Mouse (Mus musculus) stomach, embryonic 14.5 days (tissue): ENCODE measurements around the gene Aig1. TPM values are rescaled to one million over a fixed set of nuclear protein-coding genes. Genes with fewer than 3 reads are reported as not detected.
A peak's percentile ranks its signal among the peaks of the same experiment; 100 is the strongest.

ENCODE experiments used
- ATAC-seq: fragments of 200-750 bp; cut with Nextera tagmentation; 2 replicates; pipeline ENCODE4 v1.8.0; 2017; ENCODE audit warnings: low read depth, moderate TSS enrichment; ENCODE audit not compliant: insufficient number of reproducible peaks, insufficient read depth, low FRiP score
- H3K27ac ChIP-seq: fragments of 300-500 bp; sonication (generic); 2 replicates; pipeline ENCODE4 v1.5.1; 2014; ENCODE audit warnings: mild to moderate bottlenecking, low read length, moderate library complexity, mixed read lengths
- H3K27me3 ChIP-seq: fragments of 300-500 bp; sonication (generic); 2 replicates; pipeline ENCODE4 v1.6.1; 2014; ENCODE audit warnings: low read length, control low read depth, mixed read lengths; ENCODE audit not compliant: control insufficient read depth, insufficient read depth
- H3K36me3 ChIP-seq: fragments of 300-500 bp; sonication (generic); 2 replicates; pipeline ENCODE4 v1.6.1; 2014; ENCODE audit warnings: mild to moderate bottlenecking, control low read depth, low read length, moderate library complexity, mixed read lengths; ENCODE audit not compliant: control insufficient read depth, insufficient read depth
- H3K4me1 ChIP-seq: fragments of 300-500 bp; sonication (generic); 2 replicates; pipeline ENCODE4 v1.6.1; 2014; ENCODE audit warnings: low read length, control low read depth, mixed read lengths; ENCODE audit not compliant: control insufficient read depth, insufficient read depth
- H3K4me2 ChIP-seq: fragments of 300-500 bp; sonication (generic); replicated peaks from 2 replicates; pipeline ENCODE4 v1.6.1; 2014; ENCODE audit warnings: low read depth, low read length, control low read depth
- H3K4me3 ChIP-seq: fragments of 300-500 bp; sonication (generic); 2 replicates; pipeline ENCODE4 v1.5.1; 2014; ENCODE audit warnings: low read depth, low read length, control low read depth
- H3K9ac ChIP-seq: fragments of 300-500 bp; sonication (generic); replicated peaks from 2 replicates; pipeline ENCODE4 v1.6.1; 2014; ENCODE audit warnings: low read depth, mild to moderate bottlenecking, control low read depth, low read length, moderate library complexity, mixed read lengths
- H3K9me3 ChIP-seq: fragments of 300-500 bp; sonication (generic); 2 replicates; pipeline ENCODE4 v1.6.1; 2016; ENCODE audit warnings: low read depth, low read length, control low read depth; ENCODE audit not compliant: control insufficient read depth
- WGBS: fragments of 180-500 bp; shearing (Covaris S2); extraction: QIAGEN DNeasy Blood & Tissue Kit; methylation state at CpG from one replicate; pipeline ENCODE4 v1.1.7; 2014; 5-methylcytosine and 5-hydroxymethylcytosine counted together
- polyA plus RNA-seq: library from polyadenylated mRNA; unstranded; fragments of >200 nt; fragmentation: Nextera tagmentation; extraction: Ambion mirVana; gene quantifications from 2 replicates; pipeline ENCODE4 v1.2.1, GENCODE M21; 2014

Aig1 gene
- polyA plus RNA-seq, 1 experiment from 2014 or later, result 38.6 TPM

DNA sequence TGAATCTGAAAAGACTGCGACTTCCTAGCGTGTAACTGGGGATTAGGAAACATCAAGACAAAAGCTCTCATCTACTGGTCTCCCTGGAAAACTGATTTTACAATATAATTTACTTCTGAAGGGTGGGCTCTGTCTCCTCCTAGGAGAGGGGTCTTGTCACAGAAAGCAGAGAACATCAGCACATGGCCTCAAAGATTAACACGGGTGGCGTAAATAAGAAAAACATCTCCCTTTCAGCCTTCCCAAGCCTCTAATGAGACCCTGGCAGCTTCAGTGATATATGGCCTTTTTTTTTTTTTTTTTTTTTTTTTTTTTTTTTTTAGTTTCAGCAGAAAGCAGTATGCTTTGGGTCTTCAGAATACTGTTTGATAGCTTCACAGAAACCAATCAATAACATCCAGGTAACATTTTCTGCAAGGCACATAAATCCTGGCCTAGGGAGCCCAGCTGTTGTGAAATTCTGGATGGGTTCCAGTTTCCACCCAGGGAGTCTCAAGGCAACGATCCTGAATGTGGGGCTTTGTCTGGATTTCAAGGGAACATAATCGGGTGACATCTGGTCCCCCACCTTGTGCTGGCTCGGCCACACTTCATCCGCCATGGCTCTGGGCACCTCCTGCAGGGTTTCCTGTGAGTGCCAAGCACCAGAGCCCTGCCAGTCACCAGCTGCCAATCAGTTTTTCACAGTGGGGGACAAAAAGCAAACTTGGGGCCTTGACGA is 154.4 kb downstream of the Aig1 start:
- peak; percentile 42; the same call in 1 of the 2 replicates for ATAC-seq
- WGBS, result 43% methylated on average over 9 of the region's 9 CpGs
- Histone ChIP-seq H3K27ac (no peak overlapping the region), H3K36me3 (no peaks in the 10 kb centered on the region), H3K9ac (no peak overlapping the region), H3K4me3 (no peak overlapping the region), H3K27me3 (no peaks in the 10 kb centered on the region), H3K4me2 (no peak overlapping the region), H3K4me1 (no peaks in the 10 kb centered on the region), H3K9me3 (no peaks in the 10 kb centered on the region)

GRCm38 (mm10) chr10:13713711-13714110 is 155.1 kb downstream of the Aig1 start:
- WGBS, result 87% methylated on average over 5 of the region's 5 CpGs
- Histone ChIP-seq H3K36me3 (no peaks in the 10 kb centered on the region), H3K4me2 (no peak overlapping the region), H3K4me3 (no peak overlapping the region), H3K9ac (no peak overlapping the region), H3K27ac (no peak overlapping the region), H3K9me3 (no peaks in the 10 kb centered on the region), H3K4me1 (no peaks in the 10 kb centered on the region), H3K27me3 (no peaks in the 10 kb centered on the region)
- ATAC-seq, result no peak

DNA sequence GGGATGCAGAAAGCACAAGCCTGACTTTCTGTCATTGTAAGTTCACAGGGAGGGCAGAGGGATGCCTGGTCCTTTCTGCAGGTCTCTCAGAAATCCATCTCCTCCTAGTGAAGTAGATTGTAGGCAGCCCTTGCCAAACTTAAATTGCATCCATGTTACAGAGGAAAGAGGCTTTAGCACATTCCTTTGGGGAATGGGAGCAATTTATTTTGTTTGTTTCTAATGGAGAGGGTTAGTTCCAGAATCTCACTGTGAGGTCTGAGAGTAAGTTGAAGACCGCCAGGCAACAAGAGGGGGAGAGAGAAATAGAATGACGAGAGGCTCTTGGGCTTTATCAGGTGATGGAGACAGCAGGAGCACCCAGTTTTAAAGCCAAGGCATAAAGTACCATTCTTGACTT is 155.7 kb downstream of the Aig1 start:
- no peak for ATAC-seq
- no peak overlapping the region for H3K4me3 ChIP-seq
- 59% methylated on average over 2 of the region's 2 CpGs for WGBS
- no peaks in the 10 kb centered on the region for H3K36me3 ChIP-seq
- no peak overlapping the region for H3K4me2 ChIP-seq
- no peak overlapping the region for H3K27ac ChIP-seq
- H3K9me3 ChIP-seq, result no peaks in the 10 kb centered on the region
- H3K4me1 ChIP-seq, result no peaks in the 10 kb centered on the region
- no peak overlapping the region for H3K9ac ChIP-seq
- no peaks in the 10 kb centered on the region for H3K27me3 ChIP-seq

DNA sequence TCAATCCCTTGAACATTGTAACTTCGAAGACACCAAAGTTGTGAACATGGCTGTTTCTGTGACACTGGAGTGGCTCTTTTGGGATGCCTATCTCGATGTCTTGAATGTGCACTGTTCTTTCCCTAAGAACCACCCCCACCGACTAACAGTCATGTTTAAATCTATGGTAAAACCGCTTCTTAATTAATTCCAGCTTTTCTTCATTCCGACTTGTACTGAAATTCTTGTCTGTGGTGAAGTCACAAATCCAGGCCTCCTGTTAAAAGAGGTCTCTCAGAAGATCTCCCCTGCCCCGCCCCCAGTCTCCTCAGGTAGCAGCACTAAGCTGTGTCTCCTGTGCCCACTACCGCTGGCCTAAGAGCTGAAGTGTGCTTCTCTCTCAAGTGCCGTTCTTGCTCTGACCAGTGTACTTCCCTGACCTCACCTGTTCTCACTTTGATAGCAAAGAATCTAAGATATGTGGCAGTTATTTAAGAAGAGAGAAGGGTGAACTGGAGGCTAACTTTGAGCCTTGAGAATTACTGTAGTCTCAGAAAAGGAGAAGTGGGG is 157.4 kb downstream of the Aig1 start:
- H3K4me1 ChIP-seq, result no peaks in the 10 kb centered on the region
- whole genome bisulfite sequencing, result 87% methylated on average over 8 of the region's 8 CpGs

DNA sequence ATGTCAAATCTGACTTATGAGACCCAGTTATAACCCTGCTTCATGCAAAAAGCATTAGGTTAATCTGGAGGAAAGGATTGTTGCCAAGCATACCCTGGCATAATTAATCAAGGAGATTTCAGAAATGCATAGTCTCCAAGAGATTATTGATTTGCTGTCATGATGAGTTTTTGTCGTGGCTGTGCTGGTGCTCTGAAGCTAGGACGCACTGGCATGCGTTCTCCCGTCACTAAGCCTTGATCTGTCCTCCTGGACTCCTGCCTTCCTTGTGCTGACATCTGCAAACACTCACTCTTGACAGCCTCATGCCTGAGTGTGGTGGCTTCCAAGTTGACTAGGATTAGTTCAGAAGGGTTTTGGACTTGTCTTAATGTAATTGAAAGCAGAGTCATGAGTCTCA is 163.0 kb downstream of the Aig1 start:
- no peaks in the 10 kb centered on the region for H3K36me3 ChIP-seq
- no peaks in the 10 kb centered on the region for H3K27me3 ChIP-seq
- H3K4me3 ChIP-seq, result no peak overlapping the region
- no peaks in the 10 kb centered on the region for H3K4me1 ChIP-seq
- ATAC-seq, result no peak
- H3K27ac ChIP-seq, result no peak overlapping the region
- no peak overlapping the region for H3K4me2 ChIP-seq
- no peaks in the 10 kb centered on the region for H3K9me3 ChIP-seq
- no peak overlapping the region for H3K9ac ChIP-seq
- WGBS, result 20% methylated on average over 4 of the region's 4 CpGs

More for the DNA sequence above, 157.4 kb downstream of the Aig1 start:
- ATAC-seq, result no peak
- Histone ChIP-seq H3K27ac (no peak overlapping the region), H3K9me3 (no peaks in the 10 kb centered on the region), H3K9ac (no peak overlapping the region), H3K4me2 (no peak overlapping the region), H3K4me3 (no peak overlapping the region), H3K36me3 (no peaks in the 10 kb centered on the region), H3K27me3 (no peaks in the 10 kb centered on the region)

GRCm38 (mm10) chr10:13702688-13703087 is 166.1 kb downstream of the Aig1 start:
- Histone ChIP-seq H3K9me3 (no peaks in the 10 kb centered on the region), H3K4me1 (no peaks in the 10 kb centered on the region), H3K27ac (no peak overlapping the region), H3K4me3 (no peak overlapping the region), H3K36me3 (no peaks in the 10 kb centered on the region), H3K9ac (no peak overlapping the region), H3K4me2 (no peak overlapping the region), H3K27me3 (no peaks in the 10 kb centered on the region)
- ATAC-seq, result no peak
- WGBS, result 49% methylated on average over 6 of the region's 6 CpGs

GRCm38 (mm10) chr10:13702043-13702442 is 166.7 kb downstream of the Aig1 start:
- no peaks in the 10 kb centered on the region for H3K36me3 ChIP-seq
- WGBS, result 50% methylated on average over 8 of the region's 8 CpGs
- H3K4me2 ChIP-seq, result no peak overlapping the region
- no peaks in the 10 kb centered on the region for H3K27me3 ChIP-seq
- H3K27ac ChIP-seq, result no peak overlapping the region
- H3K9ac ChIP-seq, result no peak overlapping the region
- no peak overlapping the region for H3K4me3 ChIP-seq
- no peaks in the 10 kb centered on the region for H3K4me1 ChIP-seq
- ATAC-seq, result no peak
- no peaks in the 10 kb centered on the region for H3K9me3 ChIP-seq

- no peak overlapping the region for H3K4me2 ChIP-seq
- no peak overlapping the region for H3K27ac ChIP-seq
- no peaks in the 10 kb centered on the region for H3K4me1 ChIP-seq
- no peak overlapping the region for H3K4me3 ChIP-seq
- no peaks in the 10 kb centered on the region for H3K27me3 ChIP-seq
- H3K36me3 ChIP-seq, result no peaks in the 10 kb centered on the region
- no peaks in the 10 kb centered on the region for H3K9me3 ChIP-seq
- no peak for ATAC-seq
- H3K9ac ChIP-seq, result no peak overlapping the region
Measured at GRCm38 (mm10) chr10:13696326-13696725, 172.5 kb downstream of the Aig1 start.

DNA sequence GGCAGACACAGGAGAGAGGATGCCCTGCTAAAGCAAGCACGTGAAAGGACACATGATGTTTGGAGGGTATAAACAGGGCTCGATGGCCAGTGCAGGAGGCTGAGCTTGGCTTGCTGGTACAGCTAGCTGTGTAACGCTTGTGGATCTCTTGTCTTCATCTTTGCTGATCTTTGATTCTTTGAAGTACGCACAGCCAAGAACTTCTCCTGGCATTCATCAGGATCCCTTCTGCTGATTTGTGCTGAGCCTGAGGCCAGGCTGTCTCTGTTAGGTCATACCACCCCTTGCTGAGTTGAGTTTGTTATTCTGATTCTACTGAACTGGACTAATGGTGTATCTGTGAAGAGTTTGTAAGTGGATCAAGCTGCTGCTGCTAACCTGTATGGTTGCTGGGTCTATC is 175.5 kb downstream of the Aig1 start:
- no peaks in the 10 kb centered on the region for H3K9me3 ChIP-seq
- H3K27ac ChIP-seq, result no peak overlapping the region
- no peaks in the 10 kb centered on the region for H3K27me3 ChIP-seq
- no peak overlapping the region for H3K4me3 ChIP-seq
- no peaks in the 10 kb centered on the region for H3K4me1 ChIP-seq
- 89% methylated on average over 4 of the region's 4 CpGs for WGBS
- no peaks in the 10 kb centered on the region for H3K36me3 ChIP-seq
- no peak overlapping the region for H3K4me2 ChIP-seq
- no peak overlapping the region for H3K9ac ChIP-seq
- no peak for ATAC-seq
